Mouse (Mus musculus) embryonic stem cell, embryonic (primary cell): ENCODE data around the gene Pik3ip1.

Source experiments
- CTCF ChIA-PET, 4 experiments: fragments of 300-600 bp in 2 of 4; fragments of 350-600 bp in 2 of 4; sonication (Branson Sonifier 250); formaldehyde crosslinking; loops; one replicate each; lab custom pipeline; 2022; ENCODE audit warnings: inconsistent platforms in 2 of 4; lab: Charles Lee
- POLR2A ChIA-PET, 4 experiments: fragments of 300-600 bp in 2 of 4; fragments of 350-600 bp in 2 of 4; sonication (Branson Sonifier 250); formaldehyde crosslinking; loops; one replicate each; lab custom pipeline; 2022; ENCODE audit warnings: antibody characterized with exemption in 4 of 4, inconsistent platforms in 1 of 4; lab: Charles Lee

Pik3ip1 gene

GRCm38 (mm10) chr11:3341476-3341875 is 11.3 kb downstream of the Pik3ip1 start:
- ChIA-PET POLR2A (interaction anchor here in 2 of 4 experiments (0.9 to 1.9 kb wide), 4 partner anchors 11 to 30 kb away, joined by 3 to 6 read pairs (median 4); partner anchors contain the start of gene Pik3ip1 (in 1 of the 2)), CTCF (interaction anchor here in 2 of 4 experiments (0.6 to 1.6 kb wide), 2 partner anchors 11 to 57 kb away, joined by 3 to 5 read pairs; partner anchors contain the start of gene Pik3ip1 (in 1 of the 2))

- CTCF ChIA-PET, result interaction anchor here in 2 of 4 experiments (0.6 to 6.0 kb wide), 4 partner anchors 13 to 352 kb away, joined by 4 to 64 read pairs (median 25); partner anchors contain the start of genes Pik3ip1 (in 1 of the 2) and Rnf185 (in 1 of the 2)
- POLR2A ChIA-PET, result interaction anchor here in 3 of 4 experiments (0.6 to 9.3 kb wide), 9 partner anchors 8 to 95 kb away, joined by 3 to 216 read pairs (median 18); partner anchors contain the start of gene Pik3ip1 (in 2 of the 3)
These were observed 14.7 kb downstream of the Pik3ip1 start for GRCm38 (mm10) chr11:3344916-3345315.

GRCm38 (mm10) chr11:3346351-3346750 is 16.1 kb downstream of the Pik3ip1 start:
- POLR2A ChIA-PET, result interaction anchor here in 3 of 4 experiments (0.9 to 9.3 kb wide), 17 partner anchors 9 to 622 kb away, joined by 3 to 216 read pairs (median 14); partner anchors contain the start of genes Pik3ip1 (in 2 of the 3), Drg1 (in 1 of the 3), Patz1 (in 1 of the 3) and Rnf185 (in 1 of the 3)

GRCm38 (mm10) chr11:3347091-3347834 is 17.1 kb downstream of the Pik3ip1 start:
- CTCF ChIA-PET, result interaction anchor here (0.5 to 6.0 kb wide), 44 partner anchors 8 to 584 kb away, joined by 3 to 64 read pairs (median 5); partner anchors contain the start of genes Pik3ip1 (in 2 of the 4), Limk2 (in 1 of the 4), Patz1 (in 1 of the 4) and Rnf185 (in 1 of the 4)
- POLR2A ChIA-PET, result interaction anchor here (0.5 to 9.3 kb wide), 59 partner anchors 10 to 621 kb away, joined by 3 to 216 read pairs (median 6); partner anchors contain the start of genes Pik3ip1 (in 3 of the 4), Rnf185 (in 3 of the 4), Drg1 (in 2 of the 4) and Limk2 (in 1 of the 4)

More at GRCm38 (mm10) chr11:3346351-3346750, 16.1 kb downstream of the Pik3ip1 start:
- CTCF ChIA-PET, result interaction anchor here (0.5 to 6.0 kb wide), 30 partner anchors 7 to 914 kb away, joined by 3 to 64 read pairs (median 6); partner anchors contain the start of genes Pik3ip1 (in 2 of the 4), Limk2 (in 1 of the 4), Rnf185 (in 1 of the 4) and Selenom (in 1 of the 4)

- CTCF ChIA-PET, result interaction anchor here (0.5 to 6.0 kb wide), 47 partner anchors 10 to 251 kb away, joined by 3 to 64 read pairs (median 5); partner anchors contain the start of genes Pik3ip1 (in 2 of the 4), Limk2 (in 1 of the 4), Patz1 (in 1 of the 4) and Rnf185 (in 1 of the 4)
- POLR2A ChIA-PET, result interaction anchor here (0.5 to 9.3 kb wide), 75 partner anchors 9 to 616 kb away, joined by 3 to 216 read pairs (median 6); partner anchors contain the start of genes Drg1 (in 3 of the 4), Pik3ip1 (in 3 of the 4), Rnf185 (in 3 of the 4) and Morc2a (in 2 of the 4)
These were observed 17.6 kb downstream of the Pik3ip1 start for GRCm38 (mm10) chr11:3347835-3348195.

GRCm38 (mm10) chr11:3348576-3349342 is 18.6 kb downstream of the Pik3ip1 start:
- CTCF ChIA-PET, result interaction anchor here (0.6 to 6.0 kb wide), 30 partner anchors 9 to 199 kb away, joined by 3 to 64 read pairs (median 5); partner anchors contain the start of genes Pik3ip1 (in 1 of the 4), Rnf185 (in 1 of the 4) and Selenom (in 1 of the 4)
- POLR2A ChIA-PET, result interaction anchor here (0.5 to 9.3 kb wide), 82 partner anchors 10 to 300 kb away, joined by 3 to 216 read pairs (median 5); partner anchors contain the start of genes Drg1 (in 3 of the 4), Pik3ip1 (in 3 of the 4), Morc2a (in 2 of the 4) and Patz1 (in 2 of the 4)

- CTCF ChIA-PET, result interaction anchor here (1.3 to 6.0 kb wide), 6 partner anchors 17 to 104 kb away, joined by 3 to 64 read pairs (median 10); partner anchors contain the start of genes Pik3ip1 (in 1 of the 4) and Rnf185 (in 1 of the 4)
- POLR2A ChIA-PET, result interaction anchor here in 3 of 4 experiments (1.1 to 9.3 kb wide), 42 partner anchors 10 to 299 kb away, joined by 3 to 216 read pairs (median 8); partner anchors contain the start of genes Pik3ip1 (in 3 of the 3), Drg1 (in 2 of the 3), Rnf185 (in 2 of the 3) and Morc2a (in 1 of the 3)
These were observed 19.1 kb downstream of the Pik3ip1 start for GRCm38 (mm10) chr11:3349343-3349695.

- POLR2A ChIA-PET, result interaction anchor here in 3 of 4 experiments (0.6 to 10.8 kb wide), 23 partner anchors 8 to 297 kb away, joined by 3 to 216 read pairs (median 6); partner anchors contain the start of genes Drg1 (in 1 of the 3), Morc2a (in 1 of the 3), Pik3ip1 (in 1 of the 3) and Rnf185 (in 1 of the 3)
- CTCF ChIA-PET, result interaction anchor here (0.5 to 2.5 kb wide), 7 partner anchors 15 to 59 kb away, joined by 3 to 9 read pairs (median 4); no protein-coding TSS in a partner anchor
These were observed 21.9 kb downstream of the Pik3ip1 start for GRCm38 (mm10) chr11:3352131-3352530.

- POLR2A ChIA-PET, result interaction anchor here (0.6 to 10.8 kb wide), 44 partner anchors 8 to 541 kb away, joined by 3 to 129 read pairs (median 5); partner anchors contain the start of genes Drg1 (in 3 of the 4), Pik3ip1 (in 2 of the 4), Morc2a (in 1 of the 4) and Patz1 (in 1 of the 4)
- CTCF ChIA-PET, result interaction anchor here (0.5 to 2.5 kb wide), 28 partner anchors 8 to 814 kb away, joined by 3 to 9 read pairs (median 4); no protein-coding TSS in a partner anchor
These were observed 22.9 kb downstream of the Pik3ip1 start for GRCm38 (mm10) chr11:3352990-3353585.

GRCm38 (mm10) chr11:3362854-3363253 is 32.7 kb downstream of the Pik3ip1 start:
- ChIA-PET CTCF (interaction anchor here in 2 of 4 experiments (0.7 to 2.2 kb wide), 3 partner anchors 10 to 33 kb away, joined by 3 to 8 read pairs (median 4); partner anchors contain the start of gene Pik3ip1 (in 1 of the 2)), POLR2A (interaction anchor here in 3 of 4 experiments (0.6 to 15.7 kb wide), 11 partner anchors 7 to 206 kb away, joined by 3 to 216 read pairs (median 4); partner anchors contain the start of gene Drg1 (in 1 of the 3))

- ChIA-PET CTCF (interaction anchor here in 3 of 4 experiments (0.6 to 4.7 kb wide), 17 partner anchors 7 to 99 kb away, joined by 3 to 20 read pairs (median 3); partner anchors contain the start of gene Pik3ip1 (in 1 of the 3)), POLR2A (interaction anchor here in 3 of 4 experiments (0.6 to 15.7 kb wide), 33 partner anchors 9 to 282 kb away, joined by 3 to 216 read pairs (median 5); partner anchors contain the start of genes Drg1 (in 1 of the 3), Morc2a (in 1 of the 3), Pik3ip1 (in 1 of the 3) and Rnf185 (in 1 of the 3))
These were observed 36.2 kb downstream of the Pik3ip1 start for GRCm38 (mm10) chr11:3366411-3366810.

GRCm38 (mm10) chr11:3368983-3369382 is 38.8 kb downstream of the Pik3ip1 start:
- POLR2A ChIA-PET, result interaction anchor here (0.7 to 15.7 kb wide), 35 partner anchors 8 to 280 kb away, joined by 3 to 216 read pairs (median 5); partner anchors contain the start of genes Morc2a (in 2 of the 4), Rnf185 (in 2 of the 4), Drg1 (in 1 of the 4) and Pik3ip1 (in 1 of the 4)
- CTCF ChIA-PET, result interaction anchor here in 2 of 4 experiments (0.6 to 4.7 kb wide), 5 partner anchors 15 to 84 kb away, joined by 3 to 20 read pairs (median 5); no protein-coding TSS in a partner anchor

- ChIA-PET CTCF (interaction anchor here in 2 of 4 experiments (1.0 to 4.7 kb wide), 4 partner anchors 18 to 84 kb away, joined by 4 to 20 read pairs (median 4); no protein-coding TSS in a partner anchor), POLR2A (interaction anchor here in 3 of 4 experiments (0.6 to 15.7 kb wide), 31 partner anchors 8 to 279 kb away, joined by 3 to 216 read pairs (median 5); partner anchors contain the start of genes Rnf185 (in 2 of the 3), Drg1 (in 1 of the 3), Morc2a (in 1 of the 3) and Pik3ip1 (in 1 of the 3))
These were observed 39.2 kb downstream of the Pik3ip1 start for GRCm38 (mm10) chr11:3369449-3369848.

GRCm38 (mm10) chr11:3370162-3370561 is 40.0 kb downstream of the Pik3ip1 start:
- ChIA-PET CTCF (interaction anchor here in 3 of 4 experiments (1.0 to 1.6 kb wide), 4 partner anchors 17 to 22 kb away, joined by 3 to 4 read pairs (median 4); no protein-coding TSS in a partner anchor), POLR2A (interaction anchor here (0.6 to 15.7 kb wide), 27 partner anchors 9 to 279 kb away, joined by 3 to 216 read pairs (median 13); partner anchors contain the start of genes Drg1 (in 1 of the 4), Morc2a (in 1 of the 4), Pik3ip1 (in 1 of the 4) and Rnf185 (in 1 of the 4))
